Mouse (Mus musculus): ENCODE data around the gene Nat8f2. TPM values are rescaled to one million over a fixed set of nuclear protein-coding genes. Genes with fewer than 3 reads are reported as not detected.
A peak's percentile ranks its signal among the peaks of the same experiment; 100 is the strongest.
"Not testable (repeated sequence)": the region's sequence is repeated elsewhere in the genome, so short reads cannot be mapped to it uniquely, and the experiment has no call there.

Gene Nat8f2
- polyA plus RNA-seq, 1 experiment, result 0.31 TPM

- peak; percentile 76 to 88 for DNase-seq
- not testable (repeated sequence) for H3K4me1 ChIP-seq (ENCODE audit: control insufficient read depth, insufficient read depth, low read length); H3K27me3 ChIP-seq (ENCODE audit: control insufficient read depth, insufficient read depth, low read length)
- WGBS, result 15% methylated on average over 20 of the region's 20 CpGs
- TF ChIP-seq CTCF (IDR thresholded peaks at IDR 0.05; ENCODE audit: borderline replicate concordance, insufficient read depth, low read depth, low read length), result peak; percentile 74
- H3K4me3 ChIP-seq (replicated peaks; ENCODE audit: insufficient read depth, low read depth, low read length), result peak within 1 kb of the TSS; percentile 42
- peak within 1 kb of the TSS; percentile 50; the same call in 1 of the 2 replicates for H3K27ac ChIP-seq (ENCODE audit: insufficient read depth, low read length)
Measured at GRCm38 (mm10) chr6:85904642-85905061, 35.7 kb upstream of the Nat8f2 start, which contains the start of gene Nat8f4. Gene Nat8f4 (minus strand): TSS chr6:85904884.

- H3K27me3 ChIP-seq (ENCODE audit: control insufficient read depth, insufficient read depth, low read length), result no peaks in the 10 kb centered on the region
- WGBS, result 94% methylated on average over 2 of the region's 2 CpGs
- TF ChIP-seq POLR2A (IDR thresholded peaks at IDR 0.05; ENCODE audit: borderline replicate concordance, insufficient read depth, low read length) (no peak), CTCF (IDR thresholded peaks at IDR 0.05; ENCODE audit: borderline replicate concordance, insufficient read depth, low read depth, low read length) (no peak)
- no peak overlapping the region for H3K27ac ChIP-seq (ENCODE audit: insufficient read depth, low read length)
- no peaks in the 10 kb centered on the region for H3K4me1 ChIP-seq (ENCODE audit: control insufficient read depth, insufficient read depth, low read length)
- H3K4me3 ChIP-seq (replicated peaks; ENCODE audit: insufficient read depth, low read depth, low read length), result no peak overlapping the region
- DNase-seq, result no peak
Measured at GRCm38 (mm10) chr6:85902303-85902702, 33.3 kb upstream of the Nat8f2 start.

GRCm38 (mm10) chr6:85898596-85899475 is 29.9 kb upstream of the Nat8f2 start:
- H3K27me3 ChIP-seq (ENCODE audit: control insufficient read depth, insufficient read depth, low read length); DNase-seq; H3K4me1 ChIP-seq (ENCODE audit: control insufficient read depth, insufficient read depth, low read length); H3K27ac ChIP-seq (ENCODE audit: insufficient read depth, low read length); H3K4me3 ChIP-seq (replicated peaks; ENCODE audit: insufficient read depth, low read depth, low read length): not testable (repeated sequence)
- WGBS, result 47% methylated on average over 7 of the region's 8 CpGs

GRCm38 (mm10) chr6:85895061-85895648 is 26.2 kb upstream of the Nat8f2 start:
- H3K4me1 ChIP-seq (ENCODE audit: control insufficient read depth, insufficient read depth, low read length); H3K27me3 ChIP-seq (ENCODE audit: control insufficient read depth, insufficient read depth, low read length); H3K4me3 ChIP-seq (replicated peaks; ENCODE audit: insufficient read depth, low read depth, low read length); H3K27ac ChIP-seq (ENCODE audit: insufficient read depth, low read length): not testable (repeated sequence)
- DNase-seq, result peak in 1 of 2 experiments; percentile 50
- TF ChIP-seq CTCF (IDR thresholded peaks at IDR 0.05; ENCODE audit: borderline replicate concordance, insufficient read depth, low read depth, low read length), result peak; percentile 55; the same call in 1 of the 2 replicates
- 67% methylated on average over 25 of the region's 25 CpGs for WGBS

GRCm38 (mm10) chr6:85888961-85889360 is 20.0 kb upstream of the Nat8f2 start:
- no peak for DNase-seq
- TF ChIP-seq POLR2A (IDR thresholded peaks at IDR 0.05; ENCODE audit: borderline replicate concordance, insufficient read depth, low read length) (no peak), CTCF (IDR thresholded peaks at IDR 0.05; ENCODE audit: borderline replicate concordance, insufficient read depth, low read depth, low read length) (no peak)
- WGBS, result 94% methylated on average over 2 of the region's 2 CpGs
- H3K4me1 ChIP-seq (ENCODE audit: control insufficient read depth, insufficient read depth, low read length), result no peaks in the 10 kb centered on the region
- no peak overlapping the region for H3K27ac ChIP-seq (ENCODE audit: insufficient read depth, low read length)
- no peak overlapping the region for H3K4me3 ChIP-seq (replicated peaks; ENCODE audit: insufficient read depth, low read depth, low read length)
- H3K27me3 ChIP-seq (ENCODE audit: control insufficient read depth, insufficient read depth, low read length), result no peaks in the 10 kb centered on the region

- no peaks in the 10 kb centered on the region for H3K27me3 ChIP-seq (ENCODE audit: control insufficient read depth, insufficient read depth, low read length)
- no peak overlapping the region for H3K4me3 ChIP-seq (replicated peaks; ENCODE audit: insufficient read depth, low read depth, low read length)
- H3K27ac ChIP-seq (ENCODE audit: insufficient read depth, low read length), result no peak overlapping the region
- 91% methylated on average over 1 of the region's 1 CpGs for WGBS
- no peak for TF ChIP-seq CTCF (IDR thresholded peaks at IDR 0.05; ENCODE audit: borderline replicate concordance, insufficient read depth, low read depth, low read length)
- TF ChIP-seq POLR2A (IDR thresholded peaks at IDR 0.05; ENCODE audit: borderline replicate concordance, insufficient read depth, low read length), result no peak
- DNase-seq, result no peak
- H3K4me1 ChIP-seq (ENCODE audit: control insufficient read depth, insufficient read depth, low read length), result no peaks in the 10 kb centered on the region
Measured at GRCm38 (mm10) chr6:85884311-85884710, 15.4 kb upstream of the Nat8f2 start.

- H3K4me1 ChIP-seq (ENCODE audit: control insufficient read depth, insufficient read depth, low read length); H3K27ac ChIP-seq (ENCODE audit: insufficient read depth, low read length); H3K4me3 ChIP-seq (replicated peaks; ENCODE audit: insufficient read depth, low read depth, low read length); DNase-seq; H3K27me3 ChIP-seq (ENCODE audit: control insufficient read depth, insufficient read depth, low read length): not testable (repeated sequence)
- 92% methylated on average over 9 of the region's 9 CpGs for WGBS
Measured at GRCm38 (mm10) chr6:85883246-85883645, 14.3 kb upstream of the Nat8f2 start.

Measured in cerebellum, adult 2 months (tissue).